Mouse (Mus musculus): Measurements from ENCODE around the gene Igfbp7. TPM values are rescaled to one million over a fixed set of nuclear protein-coding genes. Genes with fewer than 3 reads are reported as not detected.
"Not testable (repeated sequence)": the region's sequence is repeated elsewhere in the genome, so short reads cannot be mapped to it uniquely, and the experiment has no call there.

The Igfbp7 gene
- polyA plus RNA-seq, 1 experiment from 2014 or later: 30.9 TPM

DNA sequence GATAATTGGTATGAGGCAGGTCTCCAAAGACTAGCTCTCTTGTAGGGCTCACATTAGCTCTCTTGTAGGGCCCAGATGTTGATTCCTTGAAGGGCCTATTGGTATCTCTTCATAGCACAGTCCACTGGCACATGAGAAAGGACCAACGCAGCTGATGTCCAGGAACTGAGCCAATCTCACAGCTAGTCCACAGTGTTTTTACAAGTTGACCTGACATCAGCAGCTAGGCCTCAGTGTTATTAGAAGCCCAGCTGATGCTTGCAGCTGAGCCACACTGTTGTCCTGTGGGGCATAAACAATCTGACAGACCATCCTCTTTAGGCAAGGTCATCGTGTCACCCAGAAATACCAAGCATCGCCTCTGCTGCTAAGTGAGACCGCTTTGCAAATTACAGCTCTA lies 11.7 kb upstream of the Igfbp7 start:
- H3K36me3 ChIP-seq (ENCODE audit: control insufficient read depth, insufficient read depth); H3K4me3 ChIP-seq (ENCODE audit: low read depth, low read length); H3K9me3 ChIP-seq (replicated peaks; ENCODE audit: control insufficient read depth, low read length); H3K4me2 ChIP-seq (ENCODE audit: low read depth, low read length); H3K27me3 ChIP-seq (ENCODE audit: control insufficient read depth, insufficient read depth, low read depth, low read length); H3K9ac ChIP-seq (ENCODE audit: low read depth, low read length); H3K4me1 ChIP-seq (ENCODE audit: control insufficient read depth, low read depth, low read length); ATAC-seq (ENCODE audit: low read depth); H3K27ac ChIP-seq (ENCODE audit: low read length): not testable (repeated sequence)
- 60% methylated on average over 4 of the region's 4 CpGs for WGBS (ENCODE audit: insufficient replicate concordance)

DNA sequence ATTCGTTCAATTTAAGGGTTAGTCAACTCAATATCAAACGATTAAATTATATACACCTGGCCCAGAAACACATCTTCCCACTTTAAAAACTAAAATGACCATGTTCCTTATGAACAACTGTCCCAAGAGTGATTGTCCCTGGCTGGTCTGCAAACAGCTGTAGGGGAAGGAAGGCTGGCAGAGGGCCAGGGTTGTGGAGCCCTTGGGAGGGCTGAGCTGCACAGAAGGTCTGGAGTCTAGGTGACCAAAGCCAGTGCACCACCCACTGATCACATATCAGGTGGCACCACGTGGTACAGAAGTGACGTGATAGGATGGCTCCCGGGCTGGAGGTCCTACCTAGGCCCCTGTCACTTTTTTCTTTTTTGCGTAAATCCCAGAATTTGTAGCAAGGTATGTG lies 8.2 kb upstream of the Igfbp7 start:
- no peak overlapping the region for H3K9ac ChIP-seq (ENCODE audit: low read depth, low read length)
- WGBS (ENCODE audit: insufficient replicate concordance): 58% methylated on average over 6 of the region's 6 CpGs
- no peak overlapping the region for H3K4me2 ChIP-seq (ENCODE audit: low read depth, low read length)
- H3K4me3 ChIP-seq (ENCODE audit: low read depth, low read length): no peak overlapping the region
- no peaks in the 10 kb centered on the region for H3K9me3 ChIP-seq (replicated peaks; ENCODE audit: control insufficient read depth, low read length)
- no peak for ATAC-seq (ENCODE audit: low read depth)
- no peak overlapping the region for H3K27ac ChIP-seq (ENCODE audit: low read length)
- H3K36me3 ChIP-seq (ENCODE audit: control insufficient read depth, insufficient read depth): no peaks in the 10 kb centered on the region
- H3K27me3 ChIP-seq (ENCODE audit: control insufficient read depth, insufficient read depth, low read depth, low read length): no peaks in the 10 kb centered on the region
- H3K4me1 ChIP-seq (ENCODE audit: control insufficient read depth, low read depth, low read length): no peaks in the 10 kb centered on the region

DNA sequence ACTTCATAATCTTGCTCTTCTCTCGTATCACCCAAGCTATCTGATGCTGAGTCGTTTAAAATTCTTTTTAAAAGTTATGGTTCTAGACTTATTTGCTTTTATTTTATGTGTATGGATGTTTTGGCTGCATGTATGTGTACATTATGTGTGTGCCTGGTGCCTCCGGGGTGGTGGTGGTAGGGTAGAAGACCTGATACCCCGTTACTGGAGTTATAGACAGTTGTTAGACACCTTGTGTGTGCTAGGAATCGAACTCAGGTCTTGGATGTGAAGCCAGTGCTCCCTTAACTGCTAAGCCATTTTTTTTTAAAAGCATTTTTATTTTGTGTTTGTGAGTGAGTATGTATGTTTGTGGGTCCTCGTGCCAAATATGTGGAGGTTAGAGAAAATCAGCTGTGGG lies 689 bp upstream of the Igfbp7 start:
- peaks cover 25% of the 10 kb centered on the region for H3K27me3 ChIP-seq (ENCODE audit: control insufficient read depth, insufficient read depth, low read depth, low read length)
- H3K4me1 ChIP-seq (ENCODE audit: control insufficient read depth, low read depth, low read length): no peaks in the 10 kb centered on the region
- H3K27ac ChIP-seq (ENCODE audit: low read length): no peak overlapping the region
- H3K4me2 ChIP-seq (ENCODE audit: low read depth, low read length): no peak overlapping the region
- no peak overlapping the region for H3K9ac ChIP-seq (ENCODE audit: low read depth, low read length)
- no peak for ATAC-seq (ENCODE audit: low read depth)
- H3K9me3 ChIP-seq (replicated peaks; ENCODE audit: control insufficient read depth, low read length): no peaks in the 10 kb centered on the region
- no peak overlapping the region for H3K4me3 ChIP-seq (ENCODE audit: low read depth, low read length)
- 64% methylated on average over 6 of the region's 6 CpGs for WGBS (ENCODE audit: insufficient replicate concordance)
- no peaks in the 10 kb centered on the region for H3K36me3 ChIP-seq (ENCODE audit: control insufficient read depth, insufficient read depth)

DNA sequence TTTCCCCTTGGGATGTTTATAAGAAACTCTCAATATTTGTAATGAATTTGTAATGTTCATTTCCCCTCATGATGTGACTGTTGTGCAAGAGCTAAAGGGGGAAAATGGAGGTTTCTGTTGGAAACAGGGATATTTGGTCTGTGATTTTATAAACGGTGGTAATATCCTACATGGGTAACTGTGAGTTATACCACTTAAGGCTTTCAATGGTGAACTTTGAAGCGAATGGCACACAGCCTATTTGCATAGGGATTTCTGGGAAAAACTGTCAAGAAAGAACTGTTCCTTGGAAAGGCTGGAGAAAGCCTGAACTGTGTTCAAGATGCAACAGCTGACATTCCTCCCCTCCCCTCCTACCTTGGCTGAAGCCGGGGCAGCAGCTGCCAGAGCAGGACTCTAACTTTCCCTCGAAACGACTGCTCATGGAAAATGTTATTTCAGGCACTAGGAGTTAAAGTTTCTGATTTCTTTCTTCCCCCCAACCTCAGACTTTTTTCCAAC lies 1.4 kb downstream of the Igfbp7 start:
- Histone ChIP-seq H3K9ac (ENCODE audit: low read depth, low read length) (no peak overlapping the region), H3K9me3 (replicated peaks; ENCODE audit: control insufficient read depth, low read length) (no peaks in the 10 kb centered on the region), H3K27me3 (ENCODE audit: control insufficient read depth, insufficient read depth, low read depth, low read length) (peaks cover 25% of the 10 kb centered on the region), H3K27ac (ENCODE audit: low read length) (no peak overlapping the region), H3K4me1 (ENCODE audit: control insufficient read depth, low read depth, low read length) (no peaks in the 10 kb centered on the region), H3K4me2 (ENCODE audit: low read depth, low read length) (no peak overlapping the region), H3K4me3 (ENCODE audit: low read depth, low read length) (no peak overlapping the region), H3K36me3 (ENCODE audit: control insufficient read depth, insufficient read depth) (no peaks in the 10 kb centered on the region)
- ATAC-seq (ENCODE audit: low read depth): no peak
- 47% methylated on average over 5 of the region's 5 CpGs for WGBS (ENCODE audit: insufficient replicate concordance)

DNA sequence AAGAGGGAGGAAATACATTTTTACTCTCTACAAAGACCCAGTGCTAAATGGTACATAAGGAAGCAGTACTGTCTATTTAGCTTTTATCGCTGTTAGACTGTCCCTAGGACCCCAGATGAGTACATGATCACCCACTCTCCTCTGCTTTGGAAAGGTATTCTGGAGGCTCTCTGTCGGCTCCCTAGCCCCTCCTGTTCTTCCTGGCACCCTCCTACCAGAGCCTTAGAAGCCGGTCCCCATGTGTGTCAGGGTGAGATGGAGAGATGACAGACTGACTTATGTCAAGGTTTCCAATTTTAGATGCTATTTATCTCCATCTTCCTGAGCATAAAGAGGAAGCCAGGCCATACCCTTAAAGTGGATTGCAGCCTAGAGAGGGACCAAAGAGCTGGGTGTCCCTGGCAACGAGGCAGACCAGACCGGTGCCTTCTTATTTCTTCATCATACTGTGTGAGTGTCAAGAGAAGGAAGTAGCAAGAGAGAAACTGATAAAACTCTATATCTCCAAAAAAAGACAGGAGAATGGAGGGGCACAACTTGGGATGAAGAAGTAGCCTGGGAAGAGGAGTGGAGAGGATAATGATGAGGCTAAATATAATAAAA lies 2.3 kb downstream of the Igfbp7 start:
- Histone ChIP-seq H3K9ac (ENCODE audit: low read depth, low read length) (no peak overlapping the region), H3K9me3 (replicated peaks; ENCODE audit: control insufficient read depth, low read length) (no peaks in the 10 kb centered on the region), H3K36me3 (ENCODE audit: control insufficient read depth, insufficient read depth) (no peaks in the 10 kb centered on the region), H3K27me3 (ENCODE audit: control insufficient read depth, insufficient read depth, low read depth, low read length) (peaks cover 25% of the 10 kb centered on the region), H3K4me1 (ENCODE audit: control insufficient read depth, low read depth, low read length) (no peaks in the 10 kb centered on the region), H3K27ac (ENCODE audit: low read length) (no peak overlapping the region), H3K4me2 (ENCODE audit: low read depth, low read length) (no peak overlapping the region), H3K4me3 (ENCODE audit: low read depth, low read length) (no peak overlapping the region)
- WGBS (ENCODE audit: insufficient replicate concordance): 25% methylated on average over 5 of the region's 5 CpGs
- ATAC-seq (ENCODE audit: low read depth): no peak

DNA sequence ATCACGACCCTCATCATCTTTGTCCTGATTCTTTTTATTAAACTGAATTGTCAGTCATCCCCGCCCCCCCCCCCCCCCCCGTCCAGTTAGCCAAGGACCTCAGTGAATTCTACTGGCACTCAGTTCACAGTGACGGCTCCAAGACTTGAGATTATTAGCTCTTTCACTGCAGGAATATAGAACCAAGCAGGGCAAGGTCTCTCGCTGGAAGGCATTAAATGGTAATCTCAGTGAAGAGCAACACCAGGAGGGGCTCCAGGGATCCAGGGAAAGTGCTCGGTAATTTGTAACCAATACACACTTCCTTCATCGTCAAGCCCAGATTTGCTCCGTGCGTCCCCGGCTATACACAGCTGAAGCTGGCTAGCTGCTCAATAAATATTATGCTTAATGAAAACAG lies 2.9 kb downstream of the Igfbp7 start:
- peaks cover 25% of the 10 kb centered on the region for H3K27me3 ChIP-seq (ENCODE audit: control insufficient read depth, insufficient read depth, low read depth, low read length)
- H3K27ac ChIP-seq (ENCODE audit: low read length): no peak overlapping the region
- H3K4me3 ChIP-seq (ENCODE audit: low read depth, low read length): no peak overlapping the region
- 66% methylated on average over 9 of the region's 10 CpGs for WGBS (ENCODE audit: insufficient replicate concordance)
- no peak overlapping the region for H3K9ac ChIP-seq (ENCODE audit: low read depth, low read length)
- H3K4me2 ChIP-seq (ENCODE audit: low read depth, low read length): no peak overlapping the region
- ATAC-seq (ENCODE audit: low read depth): no peak
- H3K9me3 ChIP-seq (replicated peaks; ENCODE audit: control insufficient read depth, low read length): no peaks in the 10 kb centered on the region
- no peaks in the 10 kb centered on the region for H3K4me1 ChIP-seq (ENCODE audit: control insufficient read depth, low read depth, low read length)
- H3K36me3 ChIP-seq (ENCODE audit: control insufficient read depth, insufficient read depth): no peaks in the 10 kb centered on the region

DNA sequence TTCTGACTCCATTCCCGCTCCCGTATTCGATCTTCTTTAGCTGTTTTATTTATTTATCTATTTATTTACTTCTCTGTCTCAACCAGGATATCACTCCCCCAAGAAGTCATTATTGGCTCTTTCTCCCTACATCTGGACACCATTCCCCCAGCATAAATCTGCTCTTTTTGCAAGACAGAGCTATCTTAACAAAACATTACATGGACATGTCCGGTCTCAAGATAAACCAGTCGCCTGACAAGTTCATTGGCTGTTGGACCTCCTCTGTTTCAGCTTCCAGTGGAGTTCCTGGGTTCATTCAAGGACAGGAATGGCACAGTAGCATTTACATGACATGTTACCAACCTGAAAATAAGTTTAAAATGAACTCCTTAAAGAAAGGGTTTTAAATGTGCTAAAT lies 4.9 kb downstream of the Igfbp7 start:
- H3K4me1 ChIP-seq (ENCODE audit: control insufficient read depth, low read depth, low read length): no peaks in the 10 kb centered on the region
- no peak overlapping the region for H3K9ac ChIP-seq (ENCODE audit: low read depth, low read length)
- H3K36me3 ChIP-seq (ENCODE audit: control insufficient read depth, insufficient read depth): no peaks in the 10 kb centered on the region
- no peak for ATAC-seq (ENCODE audit: low read depth)
- 64% methylated on average over 5 of the region's 5 CpGs for WGBS (ENCODE audit: insufficient replicate concordance)
- H3K9me3 ChIP-seq (replicated peaks; ENCODE audit: control insufficient read depth, low read length): no peaks in the 10 kb centered on the region
- no peak overlapping the region for H3K4me2 ChIP-seq (ENCODE audit: low read depth, low read length)
- H3K27me3 ChIP-seq (ENCODE audit: control insufficient read depth, insufficient read depth, low read depth, low read length): peaks cover 17% of the 10 kb centered on the region
- no peak overlapping the region for H3K27ac ChIP-seq (ENCODE audit: low read length)
- no peak overlapping the region for H3K4me3 ChIP-seq (ENCODE audit: low read depth, low read length)

DNA sequence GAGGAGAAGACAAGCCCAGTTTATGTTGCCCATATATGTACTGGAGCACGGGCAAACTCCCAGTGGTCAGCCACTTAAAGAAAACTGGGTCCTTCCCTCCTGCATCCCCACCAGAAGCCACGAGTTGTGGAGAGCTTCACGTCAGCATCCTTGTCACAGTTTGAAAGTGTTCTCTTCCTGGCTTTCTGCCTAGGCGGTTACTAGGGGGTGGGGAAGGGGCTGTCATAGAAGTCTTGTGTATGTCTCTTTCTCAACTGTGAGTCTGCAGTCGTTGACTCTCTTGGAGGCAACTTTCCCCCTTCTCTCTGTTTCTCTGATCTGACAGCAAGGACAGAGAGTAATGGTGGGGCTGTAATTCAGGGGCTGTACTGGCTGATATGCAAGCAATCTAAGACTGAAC lies 5.7 kb downstream of the Igfbp7 start:
- no peak overlapping the region for H3K9ac ChIP-seq (ENCODE audit: low read depth, low read length)
- no peak overlapping the region for H3K4me2 ChIP-seq (ENCODE audit: low read depth, low read length)
- H3K27me3 ChIP-seq (ENCODE audit: control insufficient read depth, insufficient read depth, low read depth, low read length): peaks cover 10% of the 10 kb centered on the region
- H3K27ac ChIP-seq (ENCODE audit: low read length): no peak overlapping the region
- no peaks in the 10 kb centered on the region for H3K9me3 ChIP-seq (replicated peaks; ENCODE audit: control insufficient read depth, low read length)
- H3K4me3 ChIP-seq (ENCODE audit: low read depth, low read length): no peak overlapping the region
- no peak for ATAC-seq (ENCODE audit: low read depth)
- 36% methylated on average over 5 of the region's 5 CpGs for WGBS (ENCODE audit: insufficient replicate concordance)
- H3K36me3 ChIP-seq (ENCODE audit: control insufficient read depth, insufficient read depth): no peaks in the 10 kb centered on the region
- H3K4me1 ChIP-seq (ENCODE audit: control insufficient read depth, low read depth, low read length): no peaks in the 10 kb centered on the region

DNA sequence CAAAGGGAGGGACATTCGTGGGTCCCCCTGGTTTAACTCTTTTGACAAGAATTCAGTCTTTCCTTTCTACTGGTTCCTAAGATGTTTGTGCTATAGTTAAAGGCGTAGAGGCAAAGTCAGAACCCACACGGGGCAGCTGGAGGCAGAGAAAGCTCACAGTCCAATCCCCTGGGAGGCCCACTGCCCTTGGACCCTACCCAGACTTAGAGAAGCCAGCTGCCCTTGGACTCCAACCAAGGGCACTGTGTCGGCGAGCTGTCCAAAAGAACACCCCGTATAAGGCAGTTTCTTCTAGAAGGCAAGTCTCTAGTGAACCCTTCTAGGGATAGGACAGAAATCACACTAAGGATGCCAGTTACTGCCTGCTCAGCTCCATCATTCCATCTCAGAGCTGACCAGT lies 7.0 kb downstream of the Igfbp7 start:
- no peak overlapping the region for H3K4me3 ChIP-seq (ENCODE audit: low read depth, low read length)
- no peak overlapping the region for H3K27ac ChIP-seq (ENCODE audit: low read length)
- H3K4me1 ChIP-seq (ENCODE audit: control insufficient read depth, low read depth, low read length): no peaks in the 10 kb centered on the region
- H3K36me3 ChIP-seq (ENCODE audit: control insufficient read depth, insufficient read depth): no peaks in the 10 kb centered on the region
- WGBS (ENCODE audit: insufficient replicate concordance): 62% methylated on average over 6 of the region's 6 CpGs
- no peak overlapping the region for H3K4me2 ChIP-seq (ENCODE audit: low read depth, low read length)
- no peak for ATAC-seq (ENCODE audit: low read depth)
- H3K27me3 ChIP-seq (ENCODE audit: control insufficient read depth, insufficient read depth, low read depth, low read length): no peaks in the 10 kb centered on the region
- no peak overlapping the region for H3K9ac ChIP-seq (ENCODE audit: low read depth, low read length)
- H3K9me3 ChIP-seq (replicated peaks; ENCODE audit: control insufficient read depth, low read length): no peaks in the 10 kb centered on the region
